20 mouse cellular contexts compared by ENCODE assay signal in the genomic region with DNA sequence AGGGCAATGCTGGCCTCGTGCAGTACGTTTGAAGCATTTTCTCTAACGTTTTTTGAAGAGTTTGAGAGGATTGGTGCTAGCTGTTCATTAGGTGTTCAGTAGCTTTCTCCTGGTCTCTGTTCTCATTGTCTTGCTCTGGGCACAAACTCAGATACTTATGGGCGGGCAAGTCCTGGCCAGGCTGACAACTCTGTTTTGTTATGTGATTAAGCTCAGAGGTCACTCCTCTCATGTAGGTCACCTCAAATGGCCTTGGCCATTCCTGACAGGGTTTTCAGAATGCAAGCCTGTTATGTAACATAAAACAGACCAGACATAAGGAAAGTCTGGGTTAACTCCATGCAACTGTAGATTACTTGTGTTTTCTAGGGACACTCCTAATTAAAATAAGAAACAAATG. TPM values are rescaled to one million over a fixed set of nuclear protein-coding genes. Genes with fewer than 3 reads are reported as not detected.
DNase-seq lines count a peak whose midpoint lies in the region; ATAC-seq lines count a peak whose summit lies in the region.
"Had no signal": no experiment of that assay in that cellular context is flagged by ENCODE, and none has a peak within 500 bp of the region (broad histone marks: within the 10 kb centered on the region; RNA-seq: fewer than 3 reads in every experiment).

No protein-coding gene starts in this region.

- peak; percentile 47 for DNase-seq in adrenal gland, adult 8-10 months
- no peak for DNase-seq in adrenal gland, postnatal 10 days
- DNase-seq in kidney, adult 11 months = peak; percentile 76
- DNase-seq in frontal cortex, postnatal 36 days (ENCODE audit: low spot score in 2 of 2) = no peak
- DNase-seq in right cerebral cortex, postnatal 4 days = no peak
- DNase-seq: cerebellum, adult 2 months; lung, adult 18-20 months; spleen, adult 18-20 months; thymus, adult 2 months had no signal

- WGBS in kidney, embryonic 15.5 days = 85% methylated on average over 4 of the region's 4 CpGs
- 67% methylated on average over 4 of the region's 4 CpGs for WGBS in liver, embryonic 16.5 days (ENCODE audit: insufficient replicate concordance)
- WGBS in liver, embryonic 12.5 days (ENCODE audit: insufficient replicate concordance) = 78% methylated on average over 4 of the region's 4 CpGs

- H3K4me3 ChIP-seq in kidney, embryonic 15.5 days (replicated peaks) = no peak overlapping the region
- H3K4me3 ChIP-seq in liver, embryonic 16.5 days (ENCODE audit: low read depth, low read length) = no peak overlapping the region
- H3K4me3 ChIP-seq in liver, embryonic 12.5 days = no peak overlapping the region
- H3K4me3 ChIP-seq: embryonic facial prominence, embryonic 12.5 days; forebrain, embryonic 15.5 days; hindbrain, embryonic 15.5 days; limb, embryonic 10.5 days; stomach, embryonic 15.5 days had no signal

- H3K9me3 ChIP-seq in kidney, embryonic 15.5 days (replicated peaks) = no peaks in the 10 kb centered on the region
- H3K9me3 ChIP-seq in liver, embryonic 16.5 days (replicated peaks; ENCODE audit: control insufficient read depth, low read length) = no peaks in the 10 kb centered on the region
- no peaks in the 10 kb centered on the region for H3K9me3 ChIP-seq in liver, embryonic 12.5 days (replicated peaks)
- H3K9me3 ChIP-seq: embryonic facial prominence, embryonic 12.5 days; forebrain, embryonic 15.5 days; hindbrain, embryonic 15.5 days; limb, embryonic 10.5 days; stomach, embryonic 15.5 days had no signal

- ATAC-seq in kidney, embryonic 15.5 days (replicated peaks; ENCODE audit: low FRiP score) = no peak
- peak; percentile 49; the same call in 1 of the 2 replicates for ATAC-seq in liver, embryonic 16.5 days (ENCODE audit: low read depth)
- no peak for ATAC-seq in liver, embryonic 12.5 days
- ATAC-seq: activated CD4-positive, CD25-positive, alpha-beta regulatory T cell, adult 4 months; forebrain, embryonic 15.5 days; intestine, embryonic 16.5 days had no signal

- no peak overlapping the region for H3K27ac ChIP-seq in kidney, embryonic 15.5 days
- peak overlapping the region; percentile 0; the same call in 1 of the 2 replicates for H3K27ac ChIP-seq in liver, embryonic 16.5 days (ENCODE audit: low read length)
- no peak overlapping the region for H3K27ac ChIP-seq in liver, embryonic 12.5 days
- H3K27ac ChIP-seq: embryonic facial prominence, embryonic 12.5 days; forebrain, embryonic 15.5 days; hindbrain, embryonic 15.5 days; limb, embryonic 10.5 days; stomach, embryonic 15.5 days had no signal

- H3K4me2 ChIP-seq in kidney, embryonic 15.5 days = no peak overlapping the region
- no peak overlapping the region for H3K4me2 ChIP-seq in liver, embryonic 16.5 days (ENCODE audit: low read depth, low read length)
- no peak overlapping the region for H3K4me2 ChIP-seq in liver, embryonic 12.5 days
- H3K4me2 ChIP-seq: embryonic facial prominence, embryonic 12.5 days; forebrain, embryonic 15.5 days; hindbrain, embryonic 15.5 days; stomach, embryonic 15.5 days had no signal

- no peaks in the 10 kb centered on the region for H3K27me3 ChIP-seq in kidney, embryonic 15.5 days
- H3K27me3 ChIP-seq in liver, embryonic 16.5 days (ENCODE audit: control insufficient read depth, insufficient read depth, low read depth, low read length) = no peaks in the 10 kb centered on the region
- H3K27me3 ChIP-seq in liver, embryonic 12.5 days (replicated peaks) = no peaks in the 10 kb centered on the region
- H3K27me3 ChIP-seq: CH12.LX; embryonic facial prominence, embryonic 12.5 days; forebrain, embryonic 15.5 days; hindbrain, embryonic 15.5 days; stomach, embryonic 15.5 days had no signal

- H3K36me3 ChIP-seq in kidney, embryonic 15.5 days = no peaks in the 10 kb centered on the region
- no peaks in the 10 kb centered on the region for H3K36me3 ChIP-seq in liver, embryonic 16.5 days (ENCODE audit: control insufficient read depth, insufficient read depth)
- no peaks in the 10 kb centered on the region for H3K36me3 ChIP-seq in liver, embryonic 12.5 days
- H3K36me3 ChIP-seq: embryonic facial prominence, embryonic 12.5 days; forebrain, embryonic 15.5 days; hindbrain, embryonic 15.5 days; stomach, embryonic 15.5 days had no signal

- H3K9ac ChIP-seq in kidney, embryonic 15.5 days = no peak overlapping the region
- H3K9ac ChIP-seq in liver, embryonic 16.5 days (ENCODE audit: low read depth, low read length) = no peak overlapping the region
- no peak overlapping the region for H3K9ac ChIP-seq in liver, embryonic 12.5 days
- H3K9ac ChIP-seq: embryonic facial prominence, embryonic 12.5 days; forebrain, embryonic 15.5 days; hindbrain, embryonic 15.5 days; stomach, embryonic 15.5 days had no signal

- H3K4me1 ChIP-seq in kidney, embryonic 15.5 days = no peaks in the 10 kb centered on the region
- H3K4me1 ChIP-seq in liver, embryonic 16.5 days (ENCODE audit: control insufficient read depth, low read depth, low read length) = peaks cover 42% of the 10 kb centered on the region
- H3K4me1 ChIP-seq in liver, embryonic 12.5 days = peaks cover 84% of the 10 kb centered on the region
- H3K4me1 ChIP-seq: embryonic facial prominence, embryonic 12.5 days; forebrain, embryonic 15.5 days; limb, embryonic 10.5 days; stomach, embryonic 15.5 days had no signal

RNA-seq across cellular contexts. Expression of gene Traf4, which starts 27.8 kb away (rescaled TPM):
- 10 to 100 TPM; 18.0 to 31.3 (median 22.8) TPM for total RNA-seq in adrenal gland, adult 8-10 months (2022)
- 10 to 100 TPM; 52.2 to 53.0 TPM for total RNA-seq in adrenal gland, postnatal 10 days (2021)
- polyA plus RNA-seq in kidney, embryonic 15.5 days (2015; fragmentation: Nextera tagmentation; extraction: Ambion mirVana) = 94.2 and 99.5 TPM in 2 replicates
- 25.4 and 28.6 TPM in 2 replicates for polyA plus RNA-seq in liver, embryonic 16.5 days (2015; fragmentation: Nextera tagmentation; extraction: Ambion mirVana)
- 45.4 and 47.6 TPM in 2 replicates for polyA plus RNA-seq in liver, embryonic 12.5 days (2016; fragmentation: Nextera tagmentation; extraction: Ambion mirVana)

RNA-seq across cellular contexts. Expression of gene Nek8, which starts 38.9 kb away (rescaled TPM):
- total RNA-seq in adrenal gland, adult 8-10 months (2022) = 10 to 100 TPM; 10.7 to 29.6 (median 21.6) TPM
- 10 to 100 TPM in 1 of 2 experiments, 1 to 10 TPM in 1; 8.6 to 10.9 TPM for total RNA-seq in adrenal gland, postnatal 10 days (2021)
- polyA plus RNA-seq in kidney, embryonic 15.5 days (2015; fragmentation: Nextera tagmentation; extraction: Ambion mirVana) = 21.1 and 25.0 TPM in 2 replicates
- polyA plus RNA-seq in liver, embryonic 16.5 days (2015; fragmentation: Nextera tagmentation; extraction: Ambion mirVana) = 10.2 and 10.4 TPM in 2 replicates
- 12.2 and 13.7 TPM in 2 replicates for polyA plus RNA-seq in liver, embryonic 12.5 days (2016; fragmentation: Nextera tagmentation; extraction: Ambion mirVana)

RNA-seq across cellular contexts. Expression of gene Tlcd1, which starts 38.9 kb away (rescaled TPM):
- total RNA-seq in adrenal gland, adult 8-10 months (2022) = 10 to 100 TPM; 54.5 to 65.1 (median 61.2) TPM
- 10 to 100 TPM; 34.4 to 45.6 TPM for total RNA-seq in adrenal gland, postnatal 10 days (2021)
- 28.7 and 31.8 TPM in 2 replicates for polyA plus RNA-seq in kidney, embryonic 15.5 days (2015; fragmentation: Nextera tagmentation; extraction: Ambion mirVana)
- polyA plus RNA-seq in liver, embryonic 16.5 days (2015; fragmentation: Nextera tagmentation; extraction: Ambion mirVana) = 39.9 and 40.3 TPM in 2 replicates
- polyA plus RNA-seq in liver, embryonic 12.5 days (2016; fragmentation: Nextera tagmentation; extraction: Ambion mirVana) = 62.6 and 67.1 TPM in 2 replicates

RNA-seq across cellular contexts. Expression of gene Fam222b, which starts 43.1 kb away (rescaled TPM):
- total RNA-seq in adrenal gland, adult 8-10 months (2022) = 10 to 100 TPM; 19.6 to 29.0 (median 22.4) TPM
- 10 to 100 TPM; 14.7 to 15.3 TPM for total RNA-seq in adrenal gland, postnatal 10 days (2021)
- polyA plus RNA-seq in kidney, embryonic 15.5 days (2015; fragmentation: Nextera tagmentation; extraction: Ambion mirVana) = 14.5 and 18.2 TPM in 2 replicates
- 3.4 and 4.9 TPM in 2 replicates for polyA plus RNA-seq in liver, embryonic 16.5 days (2015; fragmentation: Nextera tagmentation; extraction: Ambion mirVana)
- 6.0 and 6.7 TPM in 2 replicates for polyA plus RNA-seq in liver, embryonic 12.5 days (2016; fragmentation: Nextera tagmentation; extraction: Ambion mirVana)

RNA-seq across cellular contexts. Expression of gene Rpl23a, which starts 45.8 kb away (rescaled TPM):
- 1,000 to 10,000 TPM; 1,361 to 1,741 (median 1,547) TPM for total RNA-seq in adrenal gland, adult 8-10 months (2022)
- total RNA-seq in adrenal gland, postnatal 10 days (2021) = 1,000 to 10,000 TPM; 1,780 to 1,853 TPM
- 1,327 and 1,492 TPM in 2 replicates for polyA plus RNA-seq in kidney, embryonic 15.5 days (2015; fragmentation: Nextera tagmentation; extraction: Ambion mirVana)
- 609 and 714 TPM in 2 replicates for polyA plus RNA-seq in liver, embryonic 16.5 days (2015; fragmentation: Nextera tagmentation; extraction: Ambion mirVana)
- 1,112 and 1,156 TPM in 2 replicates for polyA plus RNA-seq in liver, embryonic 12.5 days (2016; fragmentation: Nextera tagmentation; extraction: Ambion mirVana)

Comparison
In these comparisons a context has a peak if more than half of its experiments do, and no peak if none do; other contexts are left out.
1. DNase-seq: peak in adrenal gland, adult 8-10 months (single experiment) and kidney, adult 11 months (single experiment); none in adrenal gland, postnatal 10 days (single experiment), frontal cortex, postnatal 36 days (0 of 2) and right cerebral cortex, postnatal 4 days (single experiment).